Mouse (Mus musculus) bone marrow, adult 2 months (tissue): Measurements from ENCODE around the gene Spaar.

Experiments
- CTCF ChIP-seq: fragments of 200-500 bp; IDR thresholded peaks from 2 replicates; pipeline ENCODE4 v1.5.1; 2011; ENCODE audit warnings: low read length, control low read depth; ENCODE audit not compliant: control insufficient read depth, insufficient read depth
- POLR2A ChIP-seq: fragments of 200-500 bp; IDR thresholded peaks from 2 replicates; pipeline ENCODE4 v1.6.1; 2011; ENCODE audit warnings: low read depth, mild to moderate bottlenecking, control low read depth, low read length, borderline replicate concordance; ENCODE audit not compliant: control insufficient read depth

- no peak for TF ChIP-seq CTCF
- no peak for TF ChIP-seq POLR2A
Measured at GRCm38 (mm10) chr4:43728576-43728954, 1.3 kb upstream of the Spaar start.
